Mouse (Mus musculus) G1E (cell line): Measurements from ENCODE around the gene Epc2.

ENCODE experiments used
- CTCF ChIP-seq: IDR thresholded peaks from 2 replicates; pipeline ENCODE4 v1.5.1; 2012; ENCODE audit warnings: low read depth, low read length, inconsistent platforms, mixed read lengths
- GATA1 ChIP-seq: IDR thresholded peaks from 2 replicates; pipeline ENCODE4 v1.6.1; 2012; ENCODE audit warnings: borderline replicate concordance, low read length, inconsistent platforms, mixed read lengths
- TAL1 ChIP-seq: conservative IDR thresholded peaks from 2 replicates; pipeline ENCODE4 v1.6.1; 2012; ENCODE audit warnings: low read depth, low read length, inconsistent platforms, mixed read lengths

- TF ChIP-seq CTCF = no peak
- no peak for TF ChIP-seq TAL1
- TF ChIP-seq GATA1 = no peak
These were observed 97.2 kb downstream of the Epc2 start for GRCm38 (mm10) chr2:49548492-49548891.
